Mouse (Mus musculus): ENCODE results near the gene Lrpap1.

Lrpap1 gene

GRCm38 (mm10) chr5:35104960-35105921 is at the start of gene Lrpap1:
Lrpap1 (minus strand) TSS chr5:35105766.
- in situ Hi-C loops (cut with MboI) = no loop called here

- in situ Hi-C loops (cut with MboI) = no loop called here
Measured at GRCm38 (mm10) chr5:35149939-35150338, 44.4 kb upstream of the Lrpap1 start.

- in situ Hi-C loops (cut with MboI) = no loop called here
Measured at GRCm38 (mm10) chr5:35149526-35149925, 44.0 kb upstream of the Lrpap1 start.

- in situ Hi-C loops (cut with MboI) = no loop called here
Measured at GRCm38 (mm10) chr5:35147963-35148767, 42.6 kb upstream of the Lrpap1 start.

DNA sequence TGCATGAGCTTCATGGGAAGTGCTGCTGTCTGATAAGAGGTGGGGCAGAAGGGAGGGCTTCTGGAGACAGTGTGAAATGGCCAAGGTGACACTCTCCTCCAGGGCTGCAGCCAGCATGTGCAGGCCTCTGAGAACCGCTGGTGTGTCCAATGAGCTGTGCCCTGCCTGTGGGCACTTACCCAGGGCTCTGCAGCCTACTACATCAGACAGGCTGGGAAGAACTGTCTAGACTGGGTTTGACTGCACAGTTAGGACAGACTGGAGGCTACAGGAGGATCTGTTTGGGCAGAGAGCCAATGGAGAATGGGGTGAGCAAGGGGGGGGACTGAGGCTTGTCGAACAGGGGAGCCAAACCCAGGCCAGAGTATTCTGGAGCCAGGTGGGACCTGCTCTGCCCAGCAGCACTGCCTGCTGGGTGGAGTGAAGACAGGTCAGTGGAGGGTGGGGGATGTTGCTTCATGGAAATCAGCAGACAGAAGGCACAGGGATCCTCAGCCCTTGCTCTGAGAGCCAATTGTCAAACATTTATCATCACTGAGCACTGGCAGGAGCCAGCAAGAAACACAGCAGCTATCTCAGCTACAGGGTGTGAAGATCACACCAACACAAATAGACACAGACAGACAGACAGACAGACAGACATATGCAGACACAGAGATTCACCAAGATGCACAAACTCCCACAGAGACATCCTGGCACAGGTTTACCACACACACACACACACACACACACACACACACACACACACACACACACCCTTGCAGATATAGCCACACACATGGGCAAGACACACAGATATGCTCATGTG is 41.8 kb upstream of the Lrpap1 start:
- in situ Hi-C loops (cut with MboI) = no loop called here

- in situ Hi-C loops (cut with MboI) = no loop called here
Measured at GRCm38 (mm10) chr5:35146747-35147146, 41.2 kb upstream of the Lrpap1 start.

DNA sequence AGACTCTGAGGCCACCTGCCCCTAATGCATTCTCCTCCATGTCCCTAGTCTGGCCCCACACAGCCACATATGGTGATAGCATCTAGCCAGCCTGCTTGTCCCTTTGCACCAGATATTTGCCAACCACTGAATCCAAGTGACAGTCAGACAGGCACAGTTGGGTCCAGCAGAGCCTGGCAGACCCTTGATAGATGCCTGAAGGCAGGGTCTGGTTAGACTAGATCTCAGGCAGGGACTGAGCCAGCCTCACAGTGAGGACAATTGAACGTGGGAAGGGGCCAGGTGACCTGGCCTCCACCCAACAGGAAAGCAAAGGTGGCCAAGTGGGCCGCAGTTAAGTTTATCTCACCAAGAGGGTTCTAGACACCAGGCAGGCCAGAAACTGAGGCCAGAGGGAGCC is 39.1 kb upstream of the Lrpap1 start:
- in situ Hi-C loops (cut with MboI) = no loop called here

DNA sequence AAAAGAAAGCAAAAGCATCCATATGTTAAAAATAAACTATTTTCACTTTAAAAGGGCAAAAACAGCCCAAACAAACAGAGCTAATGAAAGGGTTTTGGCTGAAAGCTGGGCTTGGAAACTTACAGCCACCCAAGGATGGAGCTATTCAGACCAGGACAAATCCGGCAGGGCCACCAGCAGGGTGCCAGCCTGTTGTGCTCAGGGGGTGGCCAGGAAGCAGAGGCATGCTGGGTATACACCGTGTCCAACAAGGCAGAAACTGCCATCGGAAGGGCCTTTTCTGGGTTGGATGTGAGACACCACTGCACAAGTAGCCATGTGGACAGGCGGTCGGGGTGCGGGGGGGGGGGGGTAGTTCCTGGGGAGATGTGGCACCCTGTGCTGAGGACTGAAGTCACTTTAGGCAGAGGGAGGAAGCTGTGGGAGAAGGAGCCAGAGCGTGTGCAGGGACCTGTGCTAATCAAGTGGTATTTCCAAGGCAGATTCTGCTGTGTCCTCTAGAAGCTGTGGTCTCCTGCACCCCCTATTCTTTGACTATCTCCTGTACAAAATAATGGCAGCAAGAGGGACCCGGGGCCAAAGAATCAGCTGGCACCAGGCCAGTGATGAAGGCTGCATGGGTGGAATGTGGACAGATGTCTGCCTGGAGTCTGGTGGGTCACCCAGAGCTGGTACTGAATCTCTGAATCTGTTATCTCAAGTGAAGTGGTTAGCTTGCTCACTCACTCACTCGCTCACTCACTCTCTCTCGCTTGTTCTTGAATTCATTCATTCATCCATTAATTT is 38.1 kb upstream of the Lrpap1 start:
- in situ Hi-C loops (cut with MboI) = no loop called here

DNA sequence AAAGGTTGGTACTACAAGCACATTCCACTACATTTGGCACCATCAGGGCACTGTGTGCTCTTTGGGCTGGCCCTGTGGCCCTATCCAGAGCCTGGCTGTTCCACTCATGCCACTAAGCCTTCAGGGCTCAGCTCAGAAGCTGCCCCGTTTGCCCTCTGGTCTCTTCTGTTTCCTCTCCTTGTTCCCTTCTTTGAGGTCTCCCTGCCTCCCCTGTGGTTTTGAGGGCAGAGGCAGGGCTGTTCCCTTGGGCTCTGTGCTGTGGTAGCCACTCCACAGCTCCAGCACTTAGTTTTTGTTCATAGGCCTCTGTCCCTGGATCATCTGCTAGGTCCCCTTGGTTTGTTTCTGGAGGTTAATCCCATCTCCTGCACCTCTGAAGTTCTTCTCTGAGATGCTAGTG is 37.3 kb upstream of the Lrpap1 start:
- in situ Hi-C loops (cut with MboI) = no loop called here

GRCm38 (mm10) chr5:35141316-35141715 is 35.8 kb upstream of the Lrpap1 start:
- in situ Hi-C loops (cut with MboI) = no loop called here

GRCm38 (mm10) chr5:35138183-35138611 is 32.6 kb upstream of the Lrpap1 start:
- in situ Hi-C loops (cut with MboI) = no loop called here

GRCm38 (mm10) chr5:35137510-35138182 is 32.1 kb upstream of the Lrpap1 start:
- in situ Hi-C loops (cut with MboI) = no loop called here

- in situ Hi-C loops (cut with MboI) = no loop called here
Measured at GRCm38 (mm10) chr5:35135903-35136302, 30.3 kb upstream of the Lrpap1 start.

GRCm38 (mm10) chr5:35134286-35134685 is 28.7 kb upstream of the Lrpap1 start:
- in situ Hi-C loops (cut with MboI) = no loop called here

DNA sequence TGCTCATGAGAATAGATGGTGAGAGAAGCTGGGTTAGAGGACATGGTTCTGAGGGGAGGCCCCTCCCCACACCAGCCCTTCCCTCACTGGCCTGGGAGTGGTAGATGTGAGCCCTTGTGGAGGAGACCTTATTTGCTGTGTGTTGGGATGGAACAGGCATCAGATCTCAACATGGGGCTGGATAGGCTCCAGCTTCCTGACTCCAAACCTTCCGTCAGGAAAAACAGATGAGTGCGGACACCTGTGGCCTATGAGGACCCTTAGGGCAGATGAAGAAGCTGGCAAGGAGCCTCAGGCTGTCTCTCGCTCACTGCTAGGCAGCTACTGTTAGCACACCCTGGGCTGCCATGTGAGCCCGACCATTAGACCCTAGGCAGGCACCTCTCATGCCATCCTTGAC is 27.9 kb upstream of the Lrpap1 start:
- in situ Hi-C loops (cut with MboI) = no loop called here

DNA sequence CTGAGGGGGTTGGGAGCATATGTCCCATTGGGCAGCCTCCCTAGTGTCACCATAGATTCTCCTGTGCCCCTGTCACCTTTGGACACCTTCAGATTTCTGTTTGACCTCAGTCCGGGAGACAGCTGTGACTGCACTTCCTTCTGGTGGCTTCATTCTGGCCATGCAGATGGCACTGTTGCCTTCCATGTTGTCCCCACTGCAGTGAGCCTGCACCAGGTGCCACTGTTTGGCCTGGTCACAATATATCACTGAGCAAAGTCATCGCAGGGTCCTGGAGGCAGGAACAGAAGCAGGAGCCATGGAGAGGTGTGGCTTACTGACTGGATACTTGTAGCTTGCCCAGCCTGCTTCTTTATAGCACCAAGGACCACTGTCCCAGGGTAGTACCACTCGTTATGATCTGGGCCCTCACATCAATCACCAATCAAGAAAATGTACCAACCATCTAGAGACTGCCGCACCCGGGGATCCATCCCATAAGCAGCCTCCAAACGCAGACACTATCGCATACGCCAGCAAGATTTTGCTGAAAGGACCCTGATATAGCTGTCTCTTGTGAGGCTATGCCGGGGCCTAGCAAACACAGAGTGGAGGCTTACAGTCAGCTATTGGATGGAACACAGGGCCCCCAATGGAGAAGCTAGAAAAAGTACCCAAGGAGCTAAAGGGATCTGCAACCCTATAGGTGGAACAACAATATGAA is 26.9 kb upstream of the Lrpap1 start:
- in situ Hi-C loops (cut with MboI) = no loop called here

DNA sequence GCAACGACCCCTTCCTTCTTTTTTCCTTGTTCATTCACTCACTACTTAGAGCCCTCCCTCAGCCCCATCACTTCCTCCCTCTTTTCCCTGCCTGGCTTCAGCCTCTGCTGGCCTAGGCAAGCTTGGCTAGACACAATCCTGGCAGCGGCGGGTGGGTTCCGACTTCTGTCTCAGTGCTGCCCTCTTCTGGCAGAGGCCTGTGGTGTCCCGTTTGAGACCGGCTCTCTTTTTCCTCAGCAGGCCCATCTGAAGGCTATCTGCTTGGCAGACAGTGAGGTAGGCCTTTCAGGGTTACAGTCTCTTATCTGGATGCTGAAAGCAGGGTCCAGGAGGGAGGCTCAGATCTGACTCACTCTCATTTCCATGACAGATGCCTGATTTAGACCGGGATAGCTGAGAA is 26.2 kb upstream of the Lrpap1 start:
- in situ Hi-C loops (cut with MboI) = no loop called here

GRCm38 (mm10) chr5:35131237-35131636 is 25.7 kb upstream of the Lrpap1 start:
- in situ Hi-C loops (cut with MboI) = no loop called here

DNA sequence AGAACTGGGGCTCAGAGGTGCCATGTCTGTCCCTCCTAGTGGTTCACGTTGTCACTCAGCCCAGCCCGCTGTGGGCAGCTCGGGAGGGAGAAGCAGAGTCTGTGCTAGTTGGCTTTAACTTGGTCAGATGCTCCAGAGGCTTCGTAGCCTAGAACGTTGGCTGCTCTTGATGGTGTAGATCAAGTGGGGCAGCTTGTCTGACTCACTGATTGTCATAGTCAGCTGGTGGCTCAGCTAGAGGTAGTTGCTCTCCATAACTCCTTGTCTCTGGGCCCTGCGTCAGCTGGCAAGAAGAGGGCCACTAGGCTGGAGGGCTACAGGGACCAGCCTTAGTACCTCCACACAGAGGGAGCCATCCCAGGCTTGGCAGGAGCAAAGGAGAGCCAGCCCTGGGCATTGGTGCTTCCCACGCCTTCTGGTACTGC is 24.2 kb upstream of the Lrpap1 start:
- in situ Hi-C loops (cut with MboI) = no loop called here

DNA sequence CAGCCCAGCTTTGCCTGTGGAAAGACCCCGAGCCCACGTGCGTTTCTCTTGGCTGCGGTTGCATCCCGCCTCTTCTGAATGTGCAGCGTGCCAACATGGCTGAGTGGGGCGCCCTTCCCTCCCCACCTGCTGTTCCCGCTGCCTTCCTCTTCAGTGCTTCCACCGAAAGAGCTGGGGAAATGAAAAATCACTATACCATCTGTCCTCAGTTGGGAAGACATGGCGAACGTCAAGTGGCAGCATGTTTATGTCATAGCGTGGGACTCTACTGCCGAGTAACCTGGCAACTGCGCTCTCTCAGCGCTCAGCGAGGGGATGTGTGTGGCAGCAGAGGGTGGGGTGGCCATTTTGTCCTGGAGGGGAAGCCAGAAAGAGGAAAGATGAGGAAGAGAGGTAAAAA is 23.6 kb upstream of the Lrpap1 start:
- in situ Hi-C loops (cut with MboI) = no loop called here

All from mature B cell (primary cell).